Mouse (Mus musculus): ENCODE measurements around the gene Hmg20b.

Gene Hmg20b

GRCm38 (mm10) chr10:81326858-81327257, 23.4 kb downstream of the Hmg20b start:
- DNase-seq (ENCODE audit: low read depth, low spot score) = no peak

- no peak for DNase-seq (ENCODE audit: low read depth, low spot score)
Observed at GRCm38 (mm10) chr10:81325781-81326180, 24.5 kb downstream of the Hmg20b start.

GRCm38 (mm10) chr10:81325176-81325575, 25.1 kb downstream of the Hmg20b start:
- DNase-seq (ENCODE audit: low read depth, low spot score) = no peak

GRCm38 (mm10) chr10:81323791-81324530, 26.3 kb downstream of the Hmg20b start:
- no peak for DNase-seq (ENCODE audit: low read depth, low spot score)

- DNase-seq (ENCODE audit: low read depth, low spot score) = no peak
Observed at GRCm38 (mm10) chr10:81323141-81323775, 27.0 kb downstream of the Hmg20b start.

GRCm38 (mm10) chr10:81322444-81322843, 27.8 kb downstream of the Hmg20b start:
- DNase-seq (ENCODE audit: low read depth, low spot score) = no peak

GRCm38 (mm10) chr10:81321436-81321835, 28.8 kb downstream of the Hmg20b start:
- no peak for DNase-seq (ENCODE audit: low read depth, low spot score)

GRCm38 (mm10) chr10:81320550-81321347, 29.5 kb downstream of the Hmg20b start, which contains the start of gene Cactin:
TSS of gene Cactin (plus strand) at chr10:81321103.
- DNase-seq (ENCODE audit: low read depth, low spot score) = peak; percentile 100

GRCm38 (mm10) chr10:81319741-81320549, 30.3 kb downstream of the Hmg20b start:
- no peak for DNase-seq (ENCODE audit: low read depth, low spot score)

- DNase-seq (ENCODE audit: low read depth, low spot score) = peak; percentile 35
Observed at GRCm38 (mm10) chr10:81319330-81319699, 31.0 kb downstream of the Hmg20b start.

GRCm38 (mm10) chr10:81318589-81319329, 31.5 kb downstream of the Hmg20b start:
- no peak for DNase-seq (ENCODE audit: low read depth, low spot score)

GRCm38 (mm10) chr10:81317273-81317672, 33.0 kb downstream of the Hmg20b start:
- peak; percentile 33 for DNase-seq (ENCODE audit: low read depth, low spot score)

- DNase-seq (ENCODE audit: low read depth, low spot score) = peak; percentile 70
Observed at GRCm38 (mm10) chr10:81316338-81317060, 33.8 kb downstream of the Hmg20b start.

GRCm38 (mm10) chr10:81315587-81315986, 34.7 kb downstream of the Hmg20b start:
- DNase-seq (ENCODE audit: low read depth, low spot score) = no peak

GRCm38 (mm10) chr10:81314201-81314600, 36.1 kb downstream of the Hmg20b start:
- DNase-seq (ENCODE audit: low read depth, low spot score) = no peak

- DNase-seq (ENCODE audit: low read depth, low spot score) = no peak
Observed at GRCm38 (mm10) chr10:81313581-81313980, 36.7 kb downstream of the Hmg20b start.

GRCm38 (mm10) chr10:81309571-81309970, 40.7 kb downstream of the Hmg20b start:
- DNase-seq (ENCODE audit: low read depth, low spot score) = no peak

GRCm38 (mm10) chr10:81306837-81307682, 43.2 kb downstream of the Hmg20b start:
- peak; percentile 78 for DNase-seq (ENCODE audit: low read depth, low spot score)

- DNase-seq (ENCODE audit: low read depth, low spot score) = no peak
Observed at GRCm38 (mm10) chr10:81306173-81306668, 44.1 kb downstream of the Hmg20b start.

Data from brain, adult 2 months (tissue).